Mouse (Mus musculus): Measurements from ENCODE around the gene Srrm4. TPM values are rescaled to one million over a fixed set of nuclear protein-coding genes. Genes with fewer than 3 reads are reported as not detected.

Srrm4 gene
- total RNA-seq, 1 experiment from 2014 or later = 1.3 TPM

- no peak for DNase-seq
These were observed 105.5 kb downstream of the Srrm4 start for GRCm38 (mm10) chr5:116486135-116486534.

GRCm38 (mm10) chr5:116485069-116485468 is 106.5 kb downstream of the Srrm4 start:
- DNase-seq = peak; percentile 50

GRCm38 (mm10) chr5:116484236-116484635 is 107.4 kb downstream of the Srrm4 start:
- DNase-seq = no peak

GRCm38 (mm10) chr5:116478607-116479371 is 112.8 kb downstream of the Srrm4 start:
- no peak for DNase-seq

- peak; percentile 45 for DNase-seq
These were observed 115.6 kb downstream of the Srrm4 start for GRCm38 (mm10) chr5:116476006-116476405.

GRCm38 (mm10) chr5:116461354-116462042 is 130.1 kb downstream of the Srrm4 start:
- DNase-seq = no peak

GRCm38 (mm10) chr5:116459970-116460369 is 131.6 kb downstream of the Srrm4 start:
- no peak for DNase-seq

- DNase-seq = no peak
These were observed 133.8 kb downstream of the Srrm4 start for GRCm38 (mm10) chr5:116457791-116458190.

- no peak for DNase-seq
These were observed 134.7 kb downstream of the Srrm4 start for GRCm38 (mm10) chr5:116456796-116457515.

- DNase-seq = peak; percentile 83
These were observed 138.2 kb downstream of the Srrm4 start for GRCm38 (mm10) chr5:116453401-116453851.

GRCm38 (mm10) chr5:116450901-116451300 is 140.7 kb downstream of the Srrm4 start:
- DNase-seq = peak; percentile 52

GRCm38 (mm10) chr5:116449522-116450225 is 141.9 kb downstream of the Srrm4 start:
- no peak for DNase-seq

- DNase-seq = no peak
These were observed 143.0 kb downstream of the Srrm4 start for GRCm38 (mm10) chr5:116448409-116449191.

GRCm38 (mm10) chr5:116447821-116448350 is 143.7 kb downstream of the Srrm4 start:
- no peak for DNase-seq

- no peak for DNase-seq
These were observed 145.1 kb downstream of the Srrm4 start for GRCm38 (mm10) chr5:116446552-116446951.

GRCm38 (mm10) chr5:116445634-116446367 is 145.8 kb downstream of the Srrm4 start:
- DNase-seq = no peak

GRCm38 (mm10) chr5:116444517-116444916 is 147.1 kb downstream of the Srrm4 start:
- DNase-seq = no peak

- no peak for DNase-seq
These were observed 148.1 kb downstream of the Srrm4 start for GRCm38 (mm10) chr5:116443459-116443940.

- no peak for DNase-seq
These were observed 148.7 kb downstream of the Srrm4 start for GRCm38 (mm10) chr5:116442697-116443458.

Data from adrenal gland, postnatal 25 days (tissue).